Mouse (Mus musculus) gastrocnemius, postnatal 10 days (tissue): ENCODE results near the gene Plac8. TPM values are rescaled to one million over a fixed set of nuclear protein-coding genes. Genes with fewer than 3 reads are reported as not detected.
A peak's percentile ranks its signal among the peaks of the same experiment; 100 is the strongest.

ENCODE experiments used
- DNase-seq: peaks from one replicate; pipeline ENCODE4 v3.0.0; 2021; ENCODE audit warnings: mixed read lengths
- total RNA-seq, 2 experiments: library from RNA; stranded (reverse); gene quantifications; 2 replicates each; pipeline ENCODE4 v1.2.3; 2021

Plac8 gene
- total RNA-seq, 2 experiments from 2014 or later = 1.8 to 4.4 TPM

- DNase-seq = no peak
Observed at GRCm38 (mm10) chr5:100526164-100526563, 45.9 kb downstream of the Plac8 start.

GRCm38 (mm10) chr5:100525620-100526019 lies 46.4 kb downstream of the Plac8 start:
- no peak for DNase-seq

DNA sequence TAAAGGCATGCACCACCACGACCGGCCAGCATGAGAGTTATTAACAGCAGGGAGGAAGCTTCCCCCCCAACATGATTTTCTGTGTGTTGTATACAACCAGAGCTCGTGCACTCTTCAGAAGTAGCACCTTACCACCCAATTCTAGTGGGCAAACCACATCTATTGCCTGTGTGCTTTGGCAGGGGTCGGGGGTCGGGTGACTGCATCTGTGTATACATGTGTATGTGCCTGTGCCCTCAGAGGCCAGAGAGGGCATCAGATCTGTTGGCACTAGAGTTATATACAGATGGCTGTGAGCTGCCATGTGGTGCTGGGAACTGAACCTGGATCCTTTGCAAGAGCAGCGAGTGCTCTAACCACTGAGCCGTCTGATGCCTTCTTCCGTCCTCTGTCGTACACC lies 47.1 kb downstream of the Plac8 start:
- DNase-seq = no peak

DNA sequence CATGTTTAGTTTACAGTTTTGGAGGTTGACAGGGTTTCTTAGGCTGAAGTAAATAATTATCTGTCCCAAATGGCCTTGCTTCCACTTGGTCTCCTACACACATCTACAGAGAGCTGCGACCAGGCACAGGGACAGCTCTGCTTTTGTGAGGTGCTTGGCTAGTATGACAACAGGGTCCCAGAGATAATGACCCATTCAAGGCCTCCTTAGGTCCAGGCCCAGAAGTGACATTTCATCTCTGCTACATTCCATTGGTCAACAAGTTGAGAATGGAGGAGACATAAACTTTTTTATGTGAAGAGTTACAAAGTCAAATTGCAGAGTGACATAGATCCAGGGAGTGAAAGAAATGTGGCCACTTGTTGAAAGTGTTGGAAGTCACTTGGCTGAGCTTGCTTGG lies 48.7 kb downstream of the Plac8 start:
- DNase-seq = no peak

- no peak for DNase-seq
Observed at GRCm38 (mm10) chr5:100520223-100520622, 51.8 kb downstream of the Plac8 start.

- no peak for DNase-seq
Observed at GRCm38 (mm10) chr5:100519027-100519411, 53.0 kb downstream of the Plac8 start.

DNA sequence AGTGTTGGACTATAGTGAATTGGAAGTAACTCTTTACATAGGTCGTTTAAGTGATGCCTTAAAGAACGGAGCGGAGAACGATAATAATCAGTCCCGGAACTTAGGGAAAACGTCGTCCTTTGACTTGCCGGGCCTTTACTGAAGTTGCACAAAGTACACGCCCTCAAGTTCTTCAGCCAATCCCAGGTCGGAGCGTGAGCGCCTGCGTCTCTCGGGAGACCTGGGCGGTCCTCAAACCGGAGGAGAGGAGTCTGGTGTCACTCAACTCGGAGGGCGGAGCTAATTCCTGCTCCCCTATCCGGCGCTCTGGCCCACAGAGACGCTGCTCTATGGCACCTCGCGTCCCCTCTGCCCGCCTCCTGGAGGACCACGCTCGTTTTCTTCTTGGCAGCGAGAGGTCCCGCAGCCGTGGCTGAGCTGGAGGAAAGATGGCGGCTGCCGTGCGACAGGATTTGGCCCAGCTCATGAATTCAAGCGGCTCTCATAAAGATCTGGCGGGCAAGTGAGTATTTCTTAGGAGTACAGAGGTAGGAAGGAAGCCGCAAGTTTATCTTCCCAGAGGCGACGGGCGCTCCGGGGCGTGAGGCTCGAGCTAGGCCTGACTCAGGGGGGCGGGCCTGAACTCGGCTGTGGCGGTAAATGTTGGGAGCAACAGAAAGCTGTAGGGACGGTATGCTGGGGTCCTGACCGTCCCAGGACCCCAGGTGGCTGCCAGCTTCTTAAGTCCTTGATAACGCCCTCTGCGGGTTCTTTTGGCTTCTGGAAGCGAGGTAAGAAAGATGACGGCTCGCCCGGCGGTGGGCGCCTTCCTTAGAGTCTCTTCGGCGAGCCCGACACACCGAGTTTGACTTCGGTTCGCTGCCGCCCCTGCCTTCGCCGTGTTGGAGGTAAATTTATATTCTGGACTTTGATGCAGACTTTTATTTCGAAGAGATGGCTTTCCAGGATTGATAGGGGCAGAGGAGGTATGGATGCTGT lies 53.7 kb downstream of the Plac8 start, which contains the start of gene Cops4:
Gene Cops4, plus strand, starts transcription at position 261 of the 978 bp plus-strand sequence.
- DNase-seq = peak; percentile 90

GRCm38 (mm10) chr5:100512576-100512975 lies 59.5 kb downstream of the Plac8 start:
- DNase-seq = no peak

GRCm38 (mm10) chr5:100509247-100509646 lies 62.8 kb downstream of the Plac8 start:
- no peak for DNase-seq

Other genes with a start within 250 kb of the Plac8 start
- 100 to 1,000 TPM in 1 of 2 experiments, 10 to 100 TPM in 1; 95.9 to 124 TPM for gene Sec31a, start 156.0 kb downstream of the Plac8 start, total RNA-seq
- 1 to 10 TPM; 6.9 to 9.7 TPM for gene Lin54, start 71.6 kb downstream of the Plac8 start, total RNA-seq
- gene Cops4, start 53.9 kb downstream of the Plac8 start, total RNA-seq = 100 to 1,000 TPM; 102 to 107 TPM
- gene Coq2, start 102.9 kb upstream of the Plac8 start, total RNA-seq = 10 to 100 TPM; 41.1 to 45.0 TPM
- 1 to 10 TPM; 1.2 to 1.5 TPM for gene Hpse, start 147.5 kb upstream of the Plac8 start, total RNA-seq
- 1 to 10 TPM; 4.5 to 6.0 TPM for gene Helq, start 226.4 kb upstream of the Plac8 start, total RNA-seq
- gene Mrps18c, start 226.4 kb upstream of the Plac8 start, total RNA-seq = 10 to 100 TPM; 68.3 to 83.5 TPM
- gene Abraxas1, start 248.7 kb upstream of the Plac8 start, total RNA-seq = 1 to 10 TPM; 7.2 to 8.4 TPM